Mouse (Mus musculus): Measurements from ENCODE around the gene Tas2r143. TPM values are rescaled to one million over a fixed set of nuclear protein-coding genes. Genes with fewer than 3 reads are reported as not detected.

Tas2r143 gene
- polyA plus RNA-seq, 1 experiment: not detected

DNA sequence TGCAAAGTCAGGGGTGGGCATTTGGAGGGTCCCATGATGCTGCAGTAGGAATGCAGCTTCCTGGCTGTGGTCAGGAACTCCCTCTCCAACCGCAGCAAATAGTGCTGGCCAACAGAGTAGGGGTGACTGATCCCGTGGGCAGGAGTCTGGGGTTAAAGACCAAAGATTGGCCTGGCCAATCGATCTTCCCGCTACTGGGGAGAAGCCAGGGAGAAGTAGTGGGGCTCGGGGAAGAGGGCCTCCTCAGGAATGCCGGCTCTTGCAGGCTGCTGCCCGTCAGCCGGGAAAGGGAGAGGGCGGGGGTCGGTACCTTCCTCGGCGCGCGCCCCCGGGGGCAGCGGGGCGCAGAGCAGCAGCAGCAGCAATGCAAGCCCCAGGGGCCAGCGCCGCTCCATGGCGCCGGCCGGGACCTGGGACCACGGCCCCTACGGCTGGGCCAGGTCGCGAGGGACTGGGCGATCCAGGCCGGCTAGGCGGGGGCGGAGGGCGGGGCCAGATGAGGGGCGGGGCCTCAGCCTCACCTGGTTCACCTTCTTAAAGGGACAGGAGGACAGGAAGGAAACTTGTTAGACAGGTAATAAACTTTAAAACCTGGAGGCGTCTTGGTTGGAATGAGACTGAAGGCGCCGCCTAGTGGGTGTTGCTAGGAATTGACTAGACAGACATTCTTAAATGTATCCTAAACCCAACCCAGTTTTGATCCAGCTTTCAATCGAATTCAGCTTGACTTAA lies 27.1 kb upstream of the Tas2r143 start, which contains the start of gene Epha1:
Epha1 (minus strand) TSS at position 453 of the 732 bp plus-strand sequence.
- peak within 1 kb of the TSS; percentile 22; the same call in 1 of the 2 replicates for H3K4me3 ChIP-seq (ENCODE audit: insufficient read depth, low read depth, low read length)
- H3K27ac ChIP-seq (ENCODE audit: insufficient read depth, low read depth, low read length): no peak within 1 kb of the TSS
- TF ChIP-seq CTCF (IDR thresholded peaks at IDR 0.05; ENCODE audit: insufficient read depth, low read depth, low read length) (no peak), POLR2A (IDR thresholded peaks at IDR 0.05; ENCODE audit: insufficient read depth, low read depth, low read length) (no peak)
- peaks cover 18% of the 10 kb centered on the region for H3K4me1 ChIP-seq (ENCODE audit: control insufficient read depth, insufficient read depth, low read length)
- WGBS: 2% methylated on average over 36 of the region's 36 CpGs

DNA sequence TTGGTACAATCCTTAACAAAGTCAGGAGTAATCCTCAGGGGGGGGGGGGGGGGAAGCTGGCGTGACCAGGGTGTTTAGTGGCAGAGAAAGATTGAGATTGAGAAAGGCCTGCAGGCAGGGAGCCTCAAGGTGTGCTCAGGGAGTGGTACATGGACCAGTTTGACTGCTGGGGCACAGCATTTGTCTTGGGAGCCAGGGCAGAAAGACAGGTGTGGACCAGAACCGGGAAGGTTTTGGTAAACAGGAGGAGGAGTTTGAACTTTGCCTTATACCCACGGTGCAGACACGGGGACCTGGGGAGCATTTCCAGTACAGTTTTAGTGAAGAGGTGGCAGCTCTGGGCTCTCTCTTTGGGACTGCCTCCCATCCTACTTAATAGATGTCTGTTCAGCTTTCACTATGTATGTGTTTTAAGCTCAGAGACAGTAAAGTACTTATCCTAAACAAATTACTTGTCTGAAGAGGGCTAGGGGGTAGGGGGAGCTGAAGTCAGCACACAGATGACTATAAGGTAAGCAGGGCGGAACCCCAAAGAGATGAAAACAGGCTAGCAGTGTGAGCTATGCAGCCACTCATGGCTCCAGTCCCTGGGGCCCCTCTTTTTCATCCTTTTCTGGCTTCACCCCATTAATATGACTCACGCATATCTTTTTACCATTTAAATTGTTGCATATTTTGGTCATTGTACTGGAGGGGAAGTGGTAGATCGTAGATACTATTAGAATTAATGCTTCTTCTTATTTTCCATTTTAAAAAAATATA lies 26.2 kb upstream of the Tas2r143 start:
- Histone ChIP-seq H3K4me3 (ENCODE audit: insufficient read depth, low read depth, low read length) (no peak overlapping the region), H3K27ac (ENCODE audit: insufficient read depth, low read depth, low read length) (no peak overlapping the region), H3K4me1 (ENCODE audit: control insufficient read depth, insufficient read depth, low read length) (peaks cover 18% of the 10 kb centered on the region)
- WGBS: 45% methylated on average over 7 of the region's 7 CpGs
- no peak for TF ChIP-seq POLR2A (IDR thresholded peaks at IDR 0.05; ENCODE audit: insufficient read depth, low read depth, low read length)
- TF ChIP-seq CTCF (IDR thresholded peaks at IDR 0.05; ENCODE audit: insufficient read depth, low read depth, low read length): no peak

- peaks cover 18% of the 10 kb centered on the region for H3K4me1 ChIP-seq (ENCODE audit: control insufficient read depth, insufficient read depth, low read length)
- TF ChIP-seq CTCF (IDR thresholded peaks at IDR 0.05; ENCODE audit: insufficient read depth, low read depth, low read length) (no peak), POLR2A (IDR thresholded peaks at IDR 0.05; ENCODE audit: insufficient read depth, low read depth, low read length) (no peak)
- H3K27ac ChIP-seq (ENCODE audit: insufficient read depth, low read depth, low read length): no peak overlapping the region
- WGBS: 76% methylated on average over 4 of the region's 4 CpGs
- H3K4me3 ChIP-seq (ENCODE audit: insufficient read depth, low read depth, low read length): no peak overlapping the region
Measured at GRCm38 (mm10) chr6:42374701-42375100, 25.3 kb upstream of the Tas2r143 start.

GRCm38 (mm10) chr6:42375131-42375530 lies 24.9 kb upstream of the Tas2r143 start:
- 89% methylated on average over 2 of the region's 2 CpGs for WGBS

GRCm38 (mm10) chr6:42376016-42376415 lies 24.0 kb upstream of the Tas2r143 start:
- 52% methylated on average over 4 of the region's 4 CpGs for WGBS
- TF ChIP-seq POLR2A (IDR thresholded peaks at IDR 0.05; ENCODE audit: insufficient read depth, low read depth, low read length) (no peak), CTCF (IDR thresholded peaks at IDR 0.05; ENCODE audit: insufficient read depth, low read depth, low read length) (no peak)
- Histone ChIP-seq H3K4me3 (ENCODE audit: insufficient read depth, low read depth, low read length) (no peak overlapping the region), H3K27ac (ENCODE audit: insufficient read depth, low read depth, low read length) (0 out of 2 replicates have a peak overlapping the region, but pooled peaks have one; percentile 31), H3K4me1 (ENCODE audit: control insufficient read depth, insufficient read depth, low read length) (peaks cover 18% of the 10 kb centered on the region)

More at GRCm38 (mm10) chr6:42375131-42375530, 24.9 kb upstream of the Tas2r143 start:
- no peak for TF ChIP-seq CTCF (IDR thresholded peaks at IDR 0.05; ENCODE audit: insufficient read depth, low read depth, low read length)
- no peak for TF ChIP-seq POLR2A (IDR thresholded peaks at IDR 0.05; ENCODE audit: insufficient read depth, low read depth, low read length)
- no peak overlapping the region for H3K4me3 ChIP-seq (ENCODE audit: insufficient read depth, low read depth, low read length)
- no peak overlapping the region for H3K27ac ChIP-seq (ENCODE audit: insufficient read depth, low read depth, low read length)
- peaks cover 18% of the 10 kb centered on the region for H3K4me1 ChIP-seq (ENCODE audit: control insufficient read depth, insufficient read depth, low read length)

GRCm38 (mm10) chr6:42376504-42377019 lies 23.5 kb upstream of the Tas2r143 start:
- no peak overlapping the region for H3K4me3 ChIP-seq (ENCODE audit: insufficient read depth, low read depth, low read length)
- 59% methylated on average over 6 of the region's 6 CpGs for WGBS
- H3K27ac ChIP-seq (ENCODE audit: insufficient read depth, low read depth, low read length): 0 out of 2 replicates have a peak overlapping the region, but pooled peaks have one; percentile 31
- peaks cover 18% of the 10 kb centered on the region for H3K4me1 ChIP-seq (ENCODE audit: control insufficient read depth, insufficient read depth, low read length)
- TF ChIP-seq POLR2A (IDR thresholded peaks at IDR 0.05; ENCODE audit: insufficient read depth, low read depth, low read length): no peak
- no peak for TF ChIP-seq CTCF (IDR thresholded peaks at IDR 0.05; ENCODE audit: insufficient read depth, low read depth, low read length)

DNA sequence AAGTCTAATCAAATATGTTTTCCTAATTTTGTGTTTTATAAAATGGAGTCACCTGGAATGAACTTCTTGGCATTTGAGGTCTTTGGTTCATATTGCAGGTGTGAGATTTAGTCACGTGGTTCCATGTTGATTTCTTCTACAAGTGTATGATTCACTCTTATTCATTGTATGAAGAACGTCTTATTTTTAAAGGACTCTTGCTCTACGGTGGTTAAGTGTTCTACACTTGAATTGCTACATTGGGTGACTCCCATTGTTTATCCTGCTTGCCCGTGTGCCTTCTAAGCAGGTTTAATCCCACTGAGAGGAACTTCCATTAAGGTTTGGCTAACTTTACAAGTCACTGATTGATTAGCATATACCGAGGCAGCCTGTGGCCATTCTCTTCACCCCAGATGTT lies 22.8 kb upstream of the Tas2r143 start:
- no peak for TF ChIP-seq POLR2A (IDR thresholded peaks at IDR 0.05; ENCODE audit: insufficient read depth, low read depth, low read length)
- TF ChIP-seq CTCF (IDR thresholded peaks at IDR 0.05; ENCODE audit: insufficient read depth, low read depth, low read length): no peak
- H3K4me3 ChIP-seq (ENCODE audit: insufficient read depth, low read depth, low read length): no peak overlapping the region
- H3K4me1 ChIP-seq (ENCODE audit: control insufficient read depth, insufficient read depth, low read length): peaks cover 11% of the 10 kb centered on the region
- no peak overlapping the region for H3K27ac ChIP-seq (ENCODE audit: insufficient read depth, low read depth, low read length)
- 63% methylated on average over 5 of the region's 5 CpGs for WGBS

- WGBS: 76% methylated on average over 3 of the region's 3 CpGs
- Histone ChIP-seq H3K27ac (ENCODE audit: insufficient read depth, low read depth, low read length) (no peak overlapping the region), H3K4me1 (ENCODE audit: control insufficient read depth, insufficient read depth, low read length) (no peaks in the 10 kb centered on the region), H3K4me3 (ENCODE audit: insufficient read depth, low read depth, low read length) (no peak overlapping the region)
- TF ChIP-seq CTCF (IDR thresholded peaks at IDR 0.05; ENCODE audit: insufficient read depth, low read depth, low read length): no peak
- TF ChIP-seq POLR2A (IDR thresholded peaks at IDR 0.05; ENCODE audit: insufficient read depth, low read depth, low read length): no peak
Measured at GRCm38 (mm10) chr6:42379551-42379950, 20.5 kb upstream of the Tas2r143 start.

Data from olfactory bulb, adult 2 months (tissue).